Mouse (Mus musculus): ENCODE results near the gene Spryd4.
"Not testable (repeated sequence)": the region's sequence is repeated elsewhere in the genome, so short reads cannot be mapped to it uniquely, and the experiment has no call there.

Spryd4 gene

GRCm38 (mm10) chr10:128188242-128188877, 23.2 kb downstream of the Spryd4 start:
- no peak for DNase-seq (ENCODE audit: extremely low read depth, low read depth, low spot score)

GRCm38 (mm10) chr10:128187181-128187605, 24.4 kb downstream of the Spryd4 start:
- no peak for DNase-seq (ENCODE audit: extremely low read depth, low read depth, low spot score)

GRCm38 (mm10) chr10:128185959-128186358, 25.6 kb downstream of the Spryd4 start:
- no peak for DNase-seq (ENCODE audit: extremely low read depth, low read depth, low spot score)

- DNase-seq (ENCODE audit: extremely low read depth, low read depth, low spot score), result no peak
Observed at GRCm38 (mm10) chr10:128185277-128185940, 26.2 kb downstream of the Spryd4 start.

GRCm38 (mm10) chr10:128184296-128184695, 27.3 kb downstream of the Spryd4 start:
- DNase-seq (ENCODE audit: extremely low read depth, low read depth, low spot score), result no peak

GRCm38 (mm10) chr10:128179989-128180388, 31.6 kb downstream of the Spryd4 start, which contains the start of gene Rbms2:
Gene Rbms2 (minus strand): TSS chr10:128180297.
- no peak for DNase-seq (ENCODE audit: extremely low read depth, low read depth, low spot score)

GRCm38 (mm10) chr10:128177316-128177715, 34.3 kb downstream of the Spryd4 start:
- no peak for DNase-seq (ENCODE audit: extremely low read depth, low read depth, low spot score)

- no peak for DNase-seq (ENCODE audit: extremely low read depth, low read depth, low spot score)
Observed at GRCm38 (mm10) chr10:128175996-128176755, 35.4 kb downstream of the Spryd4 start.

- no peak for DNase-seq (ENCODE audit: extremely low read depth, low read depth, low spot score)
Observed at GRCm38 (mm10) chr10:128175302-128175701, 36.3 kb downstream of the Spryd4 start.

- not testable (repeated sequence) for DNase-seq (ENCODE audit: extremely low read depth, low read depth, low spot score)
Observed at GRCm38 (mm10) chr10:128171348-128171747, 40.3 kb downstream of the Spryd4 start.

- no peak for DNase-seq (ENCODE audit: extremely low read depth, low read depth, low spot score)
Observed at GRCm38 (mm10) chr10:128167091-128167490, 44.5 kb downstream of the Spryd4 start.

- not testable (repeated sequence) for DNase-seq (ENCODE audit: extremely low read depth, low read depth, low spot score)
Observed at GRCm38 (mm10) chr10:128165726-128166125, 45.9 kb downstream of the Spryd4 start.

Data from fat pad, adult 2 months (tissue).